Mouse (Mus musculus) frontal cortex, postnatal 10 days (tissue): ENCODE results near the gene Sarm1.

Experiments
- DNase-seq, 2 experiments: peaks; one replicate each; pipeline ENCODE4 v3.0.0; 2022; ENCODE audit warnings: low spot score in 2 of 2, mixed read lengths in 1 of 2

Gene Sarm1

DNA sequence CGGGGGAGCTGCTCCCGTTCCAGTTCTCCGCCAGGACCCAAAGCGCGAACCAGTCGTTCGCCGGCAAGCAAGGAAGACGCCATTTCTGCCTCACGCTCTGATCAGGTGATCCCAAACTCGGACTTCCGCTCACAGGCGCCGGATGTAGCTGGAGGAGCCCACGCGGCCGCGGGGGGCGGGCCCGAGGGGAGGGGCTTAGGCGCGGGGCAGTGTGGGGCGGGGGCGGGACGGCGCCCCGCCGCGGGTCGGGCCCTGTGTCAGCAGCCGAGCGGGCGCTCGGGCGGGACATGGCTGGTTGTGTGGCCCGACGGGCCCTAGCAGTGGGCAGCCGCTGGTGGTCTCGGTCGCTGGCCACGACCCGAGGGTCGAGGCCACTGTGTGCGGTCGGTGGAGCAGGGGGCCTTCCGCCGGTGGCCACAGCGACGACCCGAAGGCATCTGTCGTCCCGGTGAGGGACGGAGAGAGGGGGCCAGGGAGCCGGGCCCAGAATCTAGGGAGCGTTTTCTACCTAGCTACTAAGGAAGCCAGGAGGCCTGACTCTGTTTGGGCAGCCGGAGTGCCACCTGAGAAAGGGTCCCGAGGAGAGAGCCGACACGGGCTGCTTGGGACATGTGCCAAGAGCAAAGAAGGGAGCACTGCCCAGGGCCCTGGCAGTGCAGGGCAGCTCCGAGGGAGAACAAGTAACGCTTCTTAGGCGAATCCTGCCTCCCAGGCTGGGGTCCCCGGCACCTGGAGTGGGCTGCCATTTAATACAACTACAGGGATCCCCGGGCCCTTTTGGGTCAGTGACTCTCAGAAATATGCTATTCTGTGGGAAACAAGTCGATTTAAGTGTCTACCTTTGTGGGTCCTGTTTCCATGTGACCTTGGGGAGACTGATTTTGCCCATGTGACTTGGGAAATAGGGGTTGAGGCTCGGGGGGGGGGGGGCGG is 14.7 kb upstream of the Sarm1 start, which contains the start of the genes Tmem199 and Poldip2:
Tmem199 (minus strand) TSS at position 148 of the 933 bp plus-strand sequence.
Poldip2 (plus strand) TSS at position 169 of the 933 bp plus-strand sequence.
- peak; percentile 86 to 87 for DNase-seq

GRCm38 (mm10) chr11:78509148-78509547 is 11.6 kb upstream of the Sarm1 start:
- no peak for DNase-seq

- DNase-seq, result no peak
Observed at GRCm38 (mm10) chr11:78505430-78505829, 7.9 kb upstream of the Sarm1 start.

DNA sequence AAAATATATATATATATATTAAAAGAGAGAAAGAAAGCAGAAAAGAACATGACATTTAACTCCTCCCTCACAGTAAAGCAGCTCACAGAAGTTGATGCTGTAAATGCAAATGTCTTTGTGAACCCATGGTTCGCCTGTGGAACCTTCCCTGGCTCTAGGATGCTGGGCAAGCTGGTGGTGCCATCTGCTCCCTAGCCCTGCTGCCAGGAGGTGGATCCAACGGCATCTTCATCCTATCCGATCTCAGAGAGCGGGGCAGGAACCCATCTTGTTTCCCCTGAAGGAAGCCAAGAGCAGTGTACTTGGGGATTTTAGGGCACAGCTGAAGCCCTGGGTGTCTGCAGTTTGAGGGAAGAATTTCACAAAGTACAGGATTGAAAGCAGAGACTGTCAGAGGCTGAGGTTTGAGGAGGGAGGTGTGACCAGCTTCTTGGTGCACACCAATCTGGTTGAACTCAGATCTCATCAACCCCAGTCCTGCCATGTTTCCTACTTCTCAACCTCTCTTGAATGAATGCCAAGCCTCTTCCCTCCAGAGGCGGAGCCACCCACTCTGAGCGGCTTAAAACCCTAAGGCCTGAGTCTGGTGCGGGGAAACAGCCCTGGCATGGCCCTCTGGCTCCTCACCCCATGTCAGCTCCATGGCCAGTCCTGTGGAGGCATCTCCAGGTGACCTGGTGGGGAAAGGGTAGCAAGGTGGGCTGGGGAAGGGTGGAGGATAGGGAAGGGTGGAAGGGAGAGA is 5.5 kb upstream of the Sarm1 start, which contains the start of gene Sebox:
Sebox (plus strand) TSS at position 539 of the 742 bp plus-strand sequence.
- no peak for DNase-seq

DNA sequence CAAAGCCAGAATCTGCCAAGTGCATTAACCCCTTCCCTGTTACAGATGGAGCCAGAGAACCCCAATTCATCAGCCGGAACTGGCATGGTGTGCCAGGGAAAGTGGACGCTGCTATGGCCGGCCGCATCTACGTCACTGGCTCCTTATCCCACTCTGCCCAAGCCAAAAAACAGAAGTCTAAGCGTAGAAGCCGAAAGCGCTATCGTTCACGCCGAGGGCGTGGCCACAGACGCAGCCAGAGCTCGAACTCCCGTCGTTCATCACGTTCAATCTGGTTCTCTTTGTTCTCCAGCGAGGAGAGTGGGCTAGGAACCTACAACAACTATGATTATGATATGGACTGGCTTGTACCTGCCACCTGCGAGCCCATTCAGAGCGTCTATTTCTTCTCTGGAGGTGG is 4.0 kb upstream of the Sarm1 start:
- no peak for DNase-seq

DNA sequence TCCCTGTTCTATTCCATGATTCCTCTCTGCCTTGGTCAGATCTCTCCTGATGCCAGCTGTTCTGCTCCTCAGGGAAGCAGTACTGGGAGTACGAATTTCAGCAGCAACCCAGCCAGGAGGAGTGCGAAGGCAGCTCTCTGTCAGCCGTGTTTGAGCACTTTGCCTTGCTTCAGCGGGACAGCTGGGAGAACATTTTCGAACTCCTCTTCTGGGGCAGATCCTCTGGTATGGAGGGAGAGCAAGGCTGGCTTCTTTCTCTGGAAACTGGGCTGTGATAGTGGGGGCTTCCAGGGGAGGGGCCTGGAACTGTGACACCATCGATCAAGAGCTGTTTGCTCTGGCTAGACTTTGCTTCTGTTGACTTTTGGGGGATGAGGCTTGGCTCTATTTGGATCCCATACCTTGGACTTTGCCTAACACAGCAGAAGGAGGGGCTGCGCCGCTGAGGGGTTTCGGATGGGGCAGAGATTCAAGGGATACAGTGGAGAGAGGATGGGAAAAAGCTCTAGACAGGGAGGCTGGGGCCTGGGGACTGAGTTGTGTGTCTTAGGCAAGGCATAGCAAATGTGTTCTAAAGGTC is 3.2 kb upstream of the Sarm1 start:
- no peak for DNase-seq

GRCm38 (mm10) chr11:78499543-78499942 is 2.0 kb upstream of the Sarm1 start:
- DNase-seq, result no peak

DNA sequence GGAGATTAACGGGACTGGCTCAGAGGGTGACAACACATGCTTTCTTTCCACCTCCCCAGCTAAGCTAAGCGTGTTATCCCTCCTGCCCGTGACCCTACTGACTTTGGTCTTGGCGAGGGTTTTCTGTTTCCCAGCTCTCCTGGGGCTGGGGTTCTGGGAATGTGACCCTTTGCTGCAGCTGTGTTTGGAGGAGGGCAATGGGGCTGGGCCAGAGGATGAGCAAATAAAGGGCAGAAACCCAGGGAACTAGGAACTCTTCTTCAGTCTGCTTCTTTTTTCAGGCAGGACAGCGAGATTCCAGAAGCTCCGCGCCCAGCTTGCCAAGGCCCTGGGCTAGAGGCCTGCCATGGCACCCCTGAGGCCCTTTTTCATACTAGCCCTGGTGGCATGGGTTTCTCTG is 1.4 kb upstream of the Sarm1 start, which contains the start of gene Vtn:
Vtn (plus strand) TSS at position 88 of the 400 bp plus-strand sequence.
- no peak for DNase-seq

DNA sequence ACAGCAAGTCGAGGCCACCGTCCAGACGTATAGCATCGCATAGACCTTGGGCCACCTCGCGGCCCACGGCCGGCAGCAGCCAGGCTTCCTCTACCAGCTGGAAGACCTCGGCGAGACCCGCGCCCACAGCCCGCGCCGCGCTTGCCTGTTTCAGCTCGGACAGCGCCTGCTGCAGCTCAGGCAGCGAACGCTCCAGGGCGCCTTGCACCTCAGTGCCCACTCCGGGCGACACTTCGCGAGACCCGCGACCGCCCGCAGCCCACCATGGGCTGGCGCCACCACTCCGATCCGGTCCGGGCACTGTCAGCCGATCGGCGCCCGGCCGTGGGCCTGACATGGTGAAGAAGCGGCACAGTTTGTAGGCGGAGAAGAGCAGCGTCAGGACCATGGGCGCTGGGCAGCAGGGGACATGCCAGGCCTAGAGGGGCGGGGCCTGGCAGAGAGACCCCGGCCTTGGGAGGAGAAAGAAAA is 448 bp downstream of the Sarm1 start:
- peak in 1 of 2 experiments; percentile 65 for DNase-seq

GRCm38 (mm10) chr11:78495904-78496303 is 1.6 kb downstream of the Sarm1 start:
- no peak for DNase-seq

DNA sequence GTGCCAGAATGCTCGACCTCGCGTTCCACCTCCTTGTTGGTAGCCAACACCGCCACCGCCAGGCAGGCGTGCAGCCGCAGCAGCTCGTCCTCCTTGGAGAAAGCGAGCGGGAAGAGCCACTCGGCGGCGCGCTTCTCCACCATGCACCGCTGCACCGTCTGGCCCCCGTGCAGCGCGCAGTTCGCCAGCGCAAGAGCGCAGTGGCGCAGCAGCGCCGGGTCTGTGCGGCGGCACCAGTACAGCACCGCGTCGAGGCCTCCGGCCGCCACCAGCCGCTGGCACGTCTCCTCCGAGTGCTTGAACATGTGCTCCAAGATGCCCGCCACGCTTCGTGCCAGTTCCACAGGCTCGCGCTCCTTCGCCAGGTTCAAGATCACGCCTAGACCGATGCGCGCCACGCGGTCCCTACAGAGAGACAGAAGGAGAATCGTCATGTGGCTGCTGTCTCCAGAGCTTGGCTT is 6.7 kb downstream of the Sarm1 start:
- peak; percentile 45 to 53 for DNase-seq

DNA sequence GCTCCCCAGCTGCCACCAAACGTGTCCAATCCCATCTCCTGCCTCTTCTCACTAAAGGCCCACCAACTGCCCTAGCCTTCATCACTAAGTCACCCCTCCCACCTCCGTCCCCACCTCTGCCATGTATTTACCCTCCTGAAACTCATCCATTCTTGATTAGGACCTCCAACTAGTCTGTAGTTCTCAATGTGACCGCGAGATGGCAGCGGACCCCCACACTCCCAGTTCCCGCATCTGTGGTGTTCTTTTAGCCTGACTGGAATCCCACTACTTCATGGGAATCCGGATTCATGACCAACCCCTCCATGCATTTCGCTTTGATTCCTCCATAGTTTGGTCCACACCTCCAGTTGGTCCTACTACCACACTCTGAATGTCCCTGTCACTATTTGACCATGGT is 9.4 kb downstream of the Sarm1 start:
- DNase-seq, result peak in 1 of 2 experiments; percentile 75

- no peak for DNase-seq
Observed at GRCm38 (mm10) chr11:78483639-78484038, 13.9 kb downstream of the Sarm1 start.

- DNase-seq, result no peak
Observed at GRCm38 (mm10) chr11:78475289-78475688, 22.3 kb downstream of the Sarm1 start.

DNA sequence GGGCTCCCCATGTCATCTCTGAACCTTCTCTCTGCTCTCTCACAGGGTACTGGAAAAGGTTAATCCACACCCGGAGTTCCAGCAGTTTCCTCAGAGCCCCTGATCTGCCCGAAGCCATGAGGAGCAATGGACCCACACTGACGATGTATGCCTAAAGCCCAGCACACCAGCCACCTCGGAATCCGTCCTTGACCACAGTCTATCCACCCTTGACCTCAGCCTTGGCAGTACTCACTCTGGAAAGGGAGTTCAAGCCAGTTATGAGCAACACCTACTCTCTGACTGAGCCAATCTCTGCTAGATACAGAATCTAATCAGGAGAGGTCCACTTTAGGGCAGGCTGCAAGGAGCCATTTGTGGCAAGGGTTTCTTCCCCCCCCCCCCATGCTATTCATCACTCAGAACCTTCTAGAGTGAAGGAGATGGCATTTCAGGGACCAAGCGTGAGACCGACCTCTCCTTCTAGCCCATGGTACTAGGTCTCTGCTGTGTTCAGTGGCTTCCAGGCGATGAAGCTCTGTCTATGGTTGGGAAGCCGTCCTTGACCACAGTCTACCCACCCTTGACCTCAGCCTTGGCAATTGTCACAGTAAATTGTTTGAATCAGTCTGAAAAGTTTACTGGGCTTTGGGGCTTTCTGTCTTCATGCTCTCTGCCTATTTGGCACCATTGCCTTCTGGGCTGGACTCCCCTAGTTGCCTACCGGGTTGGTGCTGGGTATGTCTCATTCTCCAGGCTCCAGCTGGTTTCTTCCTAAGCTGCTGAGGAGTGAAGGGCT is 26.0 kb downstream of the Sarm1 start:
- no peak for DNase-seq

DNA sequence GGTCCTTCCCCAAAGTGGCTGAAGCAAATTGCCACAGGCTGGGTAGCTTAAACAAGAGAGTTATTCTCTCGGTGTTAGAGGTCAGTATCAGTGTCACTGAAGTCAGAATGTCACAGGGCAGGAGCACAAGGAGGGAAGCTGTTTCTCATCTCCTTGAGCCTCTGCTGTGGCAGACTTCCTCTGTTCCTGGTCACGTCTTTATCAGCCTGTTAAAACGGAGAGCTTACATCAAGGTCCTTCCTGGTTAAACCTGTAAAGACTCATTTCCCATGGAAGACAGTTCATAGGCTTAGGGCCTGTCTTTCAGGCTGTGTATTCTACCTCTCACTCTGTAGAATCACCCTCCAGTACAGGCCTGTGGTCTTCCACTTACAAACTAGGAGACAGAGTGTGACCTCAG is 29.6 kb downstream of the Sarm1 start:
- no peak for DNase-seq

DNA sequence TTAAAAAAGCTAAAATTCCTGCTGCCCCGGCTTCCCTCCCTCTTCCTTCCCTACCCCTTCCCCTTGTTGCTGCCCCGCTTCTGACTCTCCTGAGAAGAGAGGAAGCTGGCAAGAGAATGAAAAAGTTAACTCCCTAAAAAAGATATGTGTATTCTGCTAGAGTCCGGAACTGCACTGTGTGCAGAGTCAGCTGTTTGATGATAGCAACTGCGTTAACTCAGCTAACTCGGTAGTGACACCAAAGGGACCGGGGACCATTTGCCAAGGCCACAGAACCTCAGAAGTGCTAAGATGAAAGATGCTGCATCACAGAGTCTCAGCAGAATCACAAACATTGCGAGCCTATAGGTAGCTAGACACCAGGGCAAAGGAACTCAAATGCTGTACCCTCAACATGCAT is 30.0 kb downstream of the Sarm1 start:
- DNase-seq, result no peak

DNA sequence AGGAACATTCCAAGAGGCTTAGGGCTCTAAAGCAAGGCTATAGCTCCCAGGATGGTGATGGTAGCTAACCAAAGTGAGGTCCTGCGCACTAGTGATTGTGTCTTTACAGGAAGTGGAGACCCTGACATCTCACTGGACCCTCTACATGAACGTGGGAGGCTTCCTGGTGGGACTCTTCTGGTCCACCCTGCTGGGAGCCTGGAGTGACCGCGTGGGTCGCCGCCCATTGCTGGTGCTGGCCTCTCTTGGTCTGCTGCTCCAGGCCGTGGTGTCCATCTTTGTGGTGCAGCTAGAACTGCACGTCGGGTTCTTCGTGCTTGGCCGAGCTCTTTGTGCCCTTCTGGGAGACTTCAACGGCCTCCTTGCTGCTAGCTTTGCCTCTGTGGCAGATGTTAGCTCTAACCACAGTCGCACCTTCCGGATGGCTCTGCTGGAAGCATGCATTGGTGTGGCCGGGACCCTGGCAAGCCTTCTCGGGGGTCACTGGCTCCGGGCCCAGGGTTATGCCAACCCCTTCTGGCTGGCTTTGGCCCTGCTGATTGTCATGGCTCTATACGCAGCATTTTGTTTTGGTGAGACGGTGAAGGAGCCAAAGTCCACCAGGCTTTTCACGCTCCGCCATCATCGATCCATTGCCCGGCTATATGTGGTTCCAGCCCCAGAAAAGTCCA is 31.2 kb downstream of the Sarm1 start:
- DNase-seq, result no peak

DNA sequence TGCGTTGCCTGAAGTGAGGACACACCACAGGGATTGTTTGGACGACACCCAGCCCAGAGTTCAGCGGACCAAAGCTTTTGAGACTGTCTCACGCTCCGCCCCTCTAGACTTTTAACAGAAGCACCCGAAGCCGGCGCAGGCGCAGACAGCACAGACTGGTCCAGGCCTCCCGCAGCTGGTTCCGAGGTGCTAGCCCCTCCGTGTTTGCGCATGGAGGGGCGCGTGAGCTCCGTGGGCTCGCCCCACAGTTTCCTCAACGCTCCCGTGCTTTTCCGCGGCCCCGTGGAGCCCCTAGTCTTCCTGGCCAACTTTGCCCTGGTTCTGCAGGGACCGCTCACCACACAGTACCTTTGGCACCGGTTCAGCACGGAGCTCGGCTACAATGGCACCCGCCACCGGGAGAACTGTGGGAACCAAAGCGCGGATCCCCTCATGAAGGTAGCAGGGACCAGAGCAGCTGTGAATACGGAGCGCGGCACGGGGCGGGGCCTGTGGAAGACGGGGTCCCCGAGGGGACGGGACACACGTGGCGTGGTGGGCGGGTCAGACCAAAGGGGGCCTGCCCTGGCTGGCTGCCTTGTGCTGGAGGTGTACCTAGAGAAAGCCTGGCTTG is 31.9 kb downstream of the Sarm1 start, which contains the start of gene Slc46a1:
Slc46a1 (plus strand) TSS at position 130 of the 613 bp plus-strand sequence.
- peak; percentile 79 to 83 for DNase-seq

- no peak for DNase-seq
Observed at GRCm38 (mm10) chr11:78465116-78465515, 32.4 kb downstream of the Sarm1 start.
